Mouse (Mus musculus): ENCODE data around the gene Tbc1d30. TPM values are rescaled to one million over a fixed set of nuclear protein-coding genes. Genes with fewer than 3 reads are reported as not detected.

Gene Tbc1d30
- polyA plus RNA-seq, 1 experiment from 2014 or later: 0.11 TPM

DNA sequence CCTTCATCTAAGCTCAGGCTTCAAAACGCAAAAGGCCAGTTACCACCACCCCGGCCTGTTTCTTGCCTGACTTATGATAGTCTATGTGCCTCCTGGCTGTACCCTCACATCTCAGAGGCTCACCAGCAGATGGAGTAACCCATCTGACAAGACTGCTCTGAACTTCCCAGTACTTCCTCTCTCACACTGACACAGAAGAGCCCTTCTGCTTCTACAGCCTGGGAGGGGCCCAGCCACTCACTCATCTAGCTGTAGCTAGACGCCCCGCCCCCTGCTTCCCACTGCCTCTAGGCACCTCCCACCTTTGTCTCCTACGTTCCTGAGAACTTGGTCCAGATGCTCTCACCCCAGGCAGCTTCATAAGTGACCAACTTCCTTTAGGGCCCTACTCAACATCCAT, 45.6 kb downstream of the Tbc1d30 start:
- Histone ChIP-seq H3K36me3 (no peaks in the 10 kb centered on the region), H3K9me3 (replicated peaks) (no peaks in the 10 kb centered on the region), H3K4me1 (peaks cover 9% of the 10 kb centered on the region), H3K27ac (no peak overlapping the region), H3K9ac (no peak overlapping the region), H3K4me2 (no peak overlapping the region), H3K27me3 (replicated peaks) (peaks cover 28% of the 10 kb centered on the region), H3K4me3 (no peak overlapping the region)
- no peak for ATAC-seq
- 20% methylated on average over 5 of the region's 5 CpGs for WGBS (ENCODE audit: insufficient replicate concordance)

DNA sequence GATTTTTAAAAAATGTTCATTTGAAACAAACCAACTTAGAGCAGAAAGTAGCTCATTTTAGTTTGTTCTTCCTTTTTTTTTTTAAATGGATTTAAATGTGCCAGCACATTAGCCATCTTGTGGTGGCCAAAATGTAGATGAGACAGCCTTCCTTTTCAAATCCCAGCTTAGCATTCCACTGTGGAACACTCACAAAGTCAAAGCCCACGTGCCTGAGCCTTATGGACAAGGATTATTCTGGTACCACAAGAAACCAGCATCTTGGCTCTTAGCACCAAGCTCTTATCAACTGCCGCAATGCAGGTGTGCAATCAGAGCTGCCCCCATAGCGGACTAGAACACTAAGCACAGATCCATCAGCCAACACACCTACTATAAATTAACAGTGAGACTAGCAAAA, 47.5 kb downstream of the Tbc1d30 start:
- 66% methylated on average over 3 of the region's 3 CpGs for WGBS (ENCODE audit: insufficient replicate concordance)
- H3K27me3 ChIP-seq (replicated peaks): peaks cover 9% of the 10 kb centered on the region
- H3K4me2 ChIP-seq: no peak overlapping the region
- H3K9ac ChIP-seq: no peak overlapping the region
- no peak overlapping the region for H3K4me3 ChIP-seq
- no peaks in the 10 kb centered on the region for H3K36me3 ChIP-seq
- ATAC-seq: no peak
- no peaks in the 10 kb centered on the region for H3K4me1 ChIP-seq
- no peaks in the 10 kb centered on the region for H3K9me3 ChIP-seq (replicated peaks)
- H3K27ac ChIP-seq: no peak overlapping the region

DNA sequence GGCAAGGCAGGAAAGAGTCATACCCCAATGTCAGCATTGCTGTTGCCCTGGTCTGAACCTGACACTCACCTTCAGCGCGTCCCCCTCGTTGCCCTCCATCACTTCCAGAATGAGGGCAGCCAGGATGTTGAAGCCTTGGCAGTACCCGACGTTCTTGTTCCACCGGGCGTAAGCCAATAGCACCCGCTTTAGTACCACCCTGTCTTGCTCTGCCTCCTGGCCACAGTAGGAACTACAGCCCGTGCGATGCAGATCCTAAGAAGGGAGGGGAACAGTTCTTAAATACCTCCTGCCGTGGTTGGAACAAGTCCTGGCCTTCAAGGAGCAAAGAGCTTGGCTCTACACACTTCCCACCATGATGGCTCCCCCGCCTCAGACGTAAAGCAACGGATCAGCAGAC, 49.2 kb downstream of the Tbc1d30 start:
- no peak for ATAC-seq
- Histone ChIP-seq H3K4me2 (no peak overlapping the region), H3K27me3 (replicated peaks) (no peaks in the 10 kb centered on the region; the same call in 1 of the 2 replicates), H3K4me3 (no peak overlapping the region), H3K36me3 (no peaks in the 10 kb centered on the region), H3K9ac (no peak overlapping the region), H3K9me3 (replicated peaks) (no peaks in the 10 kb centered on the region), H3K4me1 (0 out of 2 replicates have a peak, but pooled peaks cover 3% of the 10 kb centered on the region), H3K27ac (no peak overlapping the region)
- 68% methylated on average over 14 of the region's 14 CpGs for WGBS (ENCODE audit: insufficient replicate concordance)

DNA sequence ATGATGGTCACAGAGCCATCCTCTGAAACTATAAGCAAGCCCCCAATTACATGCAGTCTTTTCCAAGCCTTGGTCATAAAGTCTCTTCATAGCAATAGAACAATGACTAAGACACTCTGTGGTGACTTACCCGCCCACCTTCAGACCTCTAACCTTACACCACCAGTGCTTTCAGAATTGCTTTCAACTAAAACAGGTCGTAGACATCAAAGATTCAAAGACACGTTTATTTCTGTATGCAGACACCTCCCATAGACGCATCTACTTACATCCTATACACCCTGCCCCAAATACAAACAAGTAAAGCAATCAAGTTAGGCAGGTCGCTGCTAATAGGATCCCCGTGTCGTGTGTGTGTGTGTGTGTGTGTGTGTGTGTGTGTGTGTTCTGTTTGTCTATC, 50.4 kb downstream of the Tbc1d30 start:
- WGBS (ENCODE audit: insufficient replicate concordance): 58% methylated on average over 7 of the region's 7 CpGs
- H3K27ac ChIP-seq: no peak overlapping the region
- no peak overlapping the region for H3K9ac ChIP-seq

DNA sequence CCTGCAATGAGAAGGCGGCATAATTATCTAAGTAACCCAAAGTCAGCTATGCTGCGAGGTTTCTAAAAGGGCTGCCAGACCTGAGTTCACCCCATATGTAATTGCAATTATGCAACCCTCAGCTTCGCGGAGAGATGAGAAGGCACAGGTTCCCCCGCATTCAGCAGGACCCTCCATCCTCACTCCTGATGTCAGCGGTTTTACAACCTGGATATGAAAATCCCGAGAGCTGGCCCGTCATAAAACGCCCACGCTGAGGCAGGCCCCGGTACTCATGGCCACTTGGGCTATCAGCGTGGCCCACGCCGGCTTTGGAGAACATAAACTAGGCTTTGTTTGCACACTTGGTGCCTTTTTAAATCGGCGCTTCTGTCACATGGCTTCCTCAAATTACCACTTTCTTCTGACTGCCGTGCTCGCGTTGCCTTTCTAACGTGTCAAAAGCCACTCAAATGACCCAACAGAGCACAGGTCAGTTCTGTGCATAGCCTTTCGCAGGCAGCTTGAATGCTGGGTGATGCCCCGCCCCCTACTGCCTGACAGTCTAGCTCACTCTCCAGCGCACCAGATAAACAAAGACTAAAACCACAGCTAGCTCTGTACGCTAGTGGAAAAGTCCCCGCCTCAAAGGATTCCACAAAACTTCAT, 53.9 kb downstream of the Tbc1d30 start:
- H3K27me3 ChIP-seq (replicated peaks): no peaks in the 10 kb centered on the region
- ATAC-seq: peak; percentile 64; the same call in 1 of the 2 replicates
- 0 out of 2 replicates have a peak overlapping the region, but pooled peaks have one; percentile 2 for H3K4me3 ChIP-seq
- 32% methylated on average over 25 of the region's 25 CpGs for WGBS (ENCODE audit: insufficient replicate concordance)
- H3K4me1 ChIP-seq: 0 out of 2 replicates have a peak, but pooled peaks cover 3% of the 10 kb centered on the region
- H3K27ac ChIP-seq: no peak overlapping the region
- H3K9ac ChIP-seq: no peak overlapping the region
- H3K9me3 ChIP-seq (replicated peaks): no peaks in the 10 kb centered on the region
- H3K36me3 ChIP-seq: no peaks in the 10 kb centered on the region
- peak overlapping the region; percentile 38 for H3K4me2 ChIP-seq

More for the DNA sequence above, 50.4 kb downstream of the Tbc1d30 start:
- Histone ChIP-seq H3K4me1 (0 out of 2 replicates have a peak, but pooled peaks cover 3% of the 10 kb centered on the region), H3K4me2 (no peak overlapping the region), H3K27me3 (replicated peaks) (no peaks in the 10 kb centered on the region), H3K36me3 (no peaks in the 10 kb centered on the region), H3K9me3 (replicated peaks) (no peaks in the 10 kb centered on the region), H3K4me3 (no peak overlapping the region)
- ATAC-seq: no peak

DNA sequence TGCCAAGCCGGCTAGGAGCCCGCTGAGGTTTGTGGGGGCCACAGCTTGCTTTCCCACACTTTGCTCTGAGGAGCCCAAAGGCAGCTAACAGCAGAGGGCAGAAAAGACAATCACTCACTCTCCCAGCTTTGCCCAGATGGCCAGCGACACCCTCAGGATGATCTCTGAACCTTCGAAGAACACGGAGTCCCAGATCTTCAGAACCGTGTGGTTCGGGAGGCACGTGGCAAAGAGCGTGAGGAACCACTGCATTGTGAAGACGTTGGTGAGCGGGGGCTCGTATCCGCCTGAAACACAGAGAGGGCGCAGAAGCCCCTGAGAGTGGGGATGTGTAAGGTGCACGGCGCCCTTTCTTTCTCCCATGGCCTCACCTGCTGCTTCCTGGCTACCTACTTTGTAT, 56.6 kb downstream of the Tbc1d30 start:
- H3K9ac ChIP-seq: no peak overlapping the region
- no peak overlapping the region for H3K27ac ChIP-seq
- no peaks in the 10 kb centered on the region for H3K9me3 ChIP-seq (replicated peaks)
- H3K4me2 ChIP-seq: no peak overlapping the region
- H3K27me3 ChIP-seq (replicated peaks): no peaks in the 10 kb centered on the region
- H3K36me3 ChIP-seq: no peaks in the 10 kb centered on the region
- 0 out of 2 replicates have a peak, but pooled peaks cover 3% of the 10 kb centered on the region for H3K4me1 ChIP-seq
- no peak for ATAC-seq
- WGBS (ENCODE audit: insufficient replicate concordance): 61% methylated on average over 16 of the region's 16 CpGs
- no peak overlapping the region for H3K4me3 ChIP-seq

DNA sequence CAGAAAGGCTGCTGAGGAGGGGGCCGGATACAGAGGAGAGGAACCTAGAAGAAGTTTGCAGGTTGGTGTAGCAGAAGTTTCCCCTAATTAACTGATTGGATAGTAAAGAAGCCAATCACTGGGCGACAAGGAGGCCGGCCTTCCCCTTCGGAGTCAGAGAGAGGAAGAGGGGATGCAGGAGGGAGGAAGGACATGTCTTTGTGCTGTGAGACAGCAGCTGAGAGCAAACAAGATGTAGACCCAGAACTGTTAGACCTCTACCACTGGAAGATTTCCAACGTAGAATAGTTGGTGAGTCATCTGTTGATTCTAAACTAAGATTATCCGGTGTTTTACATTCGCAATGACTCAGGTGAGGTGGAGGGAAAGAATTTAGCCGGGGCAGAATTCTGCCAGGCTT, 57.2 kb downstream of the Tbc1d30 start:
- Histone ChIP-seq H3K9me3 (replicated peaks) (no peaks in the 10 kb centered on the region), H3K9ac (no peak overlapping the region), H3K36me3 (no peaks in the 10 kb centered on the region), H3K4me1 (0 out of 2 replicates have a peak, but pooled peaks cover 3% of the 10 kb centered on the region), H3K4me2 (no peak overlapping the region), H3K27ac (no peak overlapping the region), H3K27me3 (replicated peaks) (no peaks in the 10 kb centered on the region), H3K4me3 (no peak overlapping the region)
- WGBS (ENCODE audit: insufficient replicate concordance): 39% methylated on average over 8 of the region's 8 CpGs
- no peak for ATAC-seq

DNA sequence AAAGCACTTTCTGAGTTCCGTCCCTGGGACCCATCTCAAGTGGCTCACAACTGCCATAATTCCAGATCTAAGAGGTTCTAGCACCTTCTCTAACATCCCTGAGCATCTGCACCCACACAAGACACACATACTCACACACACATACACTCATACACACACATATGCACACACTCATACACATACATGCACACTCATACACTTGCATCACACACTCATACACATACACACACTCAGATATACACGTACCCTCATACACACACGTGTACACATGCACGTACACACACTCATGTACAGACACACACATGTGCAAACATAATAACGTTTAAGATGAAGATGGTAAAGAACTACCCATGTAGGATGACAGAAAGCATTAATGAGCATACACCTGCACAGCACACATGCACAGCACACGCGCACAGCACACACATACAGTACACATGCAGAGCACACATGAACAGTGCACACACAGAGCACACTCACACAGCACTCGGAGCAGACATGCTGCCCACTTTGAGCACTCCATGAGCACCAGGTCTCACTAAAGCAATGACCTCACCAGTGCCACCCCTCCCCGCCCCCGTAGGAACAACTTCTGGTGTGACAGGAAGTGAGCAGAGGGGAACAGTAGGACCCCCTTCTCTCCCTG, 59.7 kb downstream of the Tbc1d30 start:
- Histone ChIP-seq H3K27ac (no peak overlapping the region), H3K9me3 (replicated peaks) (no peaks in the 10 kb centered on the region), H3K27me3 (replicated peaks) (no peaks in the 10 kb centered on the region), H3K4me2 (no peak overlapping the region), H3K36me3 (no peaks in the 10 kb centered on the region), H3K4me1 (no peaks in the 10 kb centered on the region), H3K9ac (no peak overlapping the region), H3K4me3 (no peak overlapping the region)
- no peak for ATAC-seq
- 70% methylated on average over 10 of the region's 10 CpGs for WGBS (ENCODE audit: insufficient replicate concordance)

DNA sequence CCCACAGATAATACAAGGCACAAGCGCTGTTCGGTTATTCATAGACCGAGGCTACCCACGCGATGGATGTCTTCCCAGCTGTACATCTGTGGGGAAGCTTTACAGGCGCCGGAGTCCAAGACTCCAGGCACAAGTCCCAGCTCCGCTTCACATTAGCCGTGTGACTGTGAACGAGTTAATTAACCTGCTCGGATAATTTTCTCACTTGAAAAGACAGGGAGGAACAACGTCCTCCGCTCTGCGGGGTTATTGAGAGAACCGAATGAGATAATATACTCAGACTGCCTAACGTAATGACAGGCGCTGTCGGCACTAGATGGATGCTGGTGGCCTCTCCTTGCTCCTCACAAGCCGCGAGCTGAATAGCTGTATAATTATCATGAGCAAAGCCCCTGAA, 60.4 kb downstream of the Tbc1d30 start:
- 71% methylated on average over 20 of the region's 20 CpGs for WGBS (ENCODE audit: insufficient replicate concordance)
- H3K9ac ChIP-seq: no peak overlapping the region
- no peak overlapping the region for H3K4me2 ChIP-seq
- no peak overlapping the region for H3K27ac ChIP-seq
- H3K36me3 ChIP-seq: no peaks in the 10 kb centered on the region
- no peak overlapping the region for H3K4me3 ChIP-seq
- H3K4me1 ChIP-seq: no peaks in the 10 kb centered on the region
- H3K27me3 ChIP-seq (replicated peaks): no peaks in the 10 kb centered on the region
- no peak for ATAC-seq
- H3K9me3 ChIP-seq (replicated peaks): no peaks in the 10 kb centered on the region

DNA sequence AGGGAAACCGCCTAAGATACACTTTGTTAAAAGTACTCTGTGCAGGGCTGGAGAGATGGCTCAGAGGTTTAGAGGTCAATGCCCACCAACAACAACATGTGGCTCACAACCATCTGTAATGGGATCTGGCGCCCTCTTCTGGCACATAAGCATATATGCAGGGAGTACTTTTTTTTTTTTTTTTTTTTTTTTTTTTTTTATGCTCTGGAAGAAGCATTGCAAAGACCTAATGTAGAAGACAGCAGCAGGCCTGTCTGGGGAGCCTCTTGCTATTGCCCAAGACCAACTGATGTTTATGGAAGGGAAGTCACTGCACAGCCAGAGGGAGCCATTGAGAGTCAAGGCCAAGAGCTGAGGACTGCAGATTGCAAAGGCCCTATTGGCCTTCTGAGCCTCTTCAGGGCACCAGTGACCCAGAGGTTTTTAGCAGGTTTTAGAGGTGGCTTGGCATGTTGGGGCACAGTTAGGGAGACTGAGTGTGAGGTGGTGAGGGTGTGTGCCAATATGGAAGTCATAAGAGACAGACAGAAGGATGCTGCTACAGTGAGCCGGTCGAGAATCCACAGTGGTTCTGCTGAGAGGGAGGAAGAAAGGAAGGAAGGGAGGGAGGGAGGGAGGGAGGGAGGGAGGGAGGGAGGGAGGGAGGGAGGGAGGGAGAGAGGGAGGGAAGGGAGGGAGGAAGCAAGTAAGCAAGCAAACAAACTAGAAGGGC, 61.0 kb downstream of the Tbc1d30 start:
- ATAC-seq: no peak
- Histone ChIP-seq H3K4me1 (no peaks in the 10 kb centered on the region), H3K4me3 (no peak overlapping the region), H3K4me2 (no peak overlapping the region), H3K9me3 (replicated peaks) (no peaks in the 10 kb centered on the region), H3K36me3 (no peaks in the 10 kb centered on the region), H3K27me3 (replicated peaks) (0 out of 2 replicates have a peak, but pooled peaks cover 3% of the 10 kb centered on the region), H3K27ac (no peak overlapping the region), H3K9ac (no peak overlapping the region)
- 37% methylated on average over 3 of the region's 4 CpGs for WGBS (ENCODE audit: insufficient replicate concordance)

DNA sequence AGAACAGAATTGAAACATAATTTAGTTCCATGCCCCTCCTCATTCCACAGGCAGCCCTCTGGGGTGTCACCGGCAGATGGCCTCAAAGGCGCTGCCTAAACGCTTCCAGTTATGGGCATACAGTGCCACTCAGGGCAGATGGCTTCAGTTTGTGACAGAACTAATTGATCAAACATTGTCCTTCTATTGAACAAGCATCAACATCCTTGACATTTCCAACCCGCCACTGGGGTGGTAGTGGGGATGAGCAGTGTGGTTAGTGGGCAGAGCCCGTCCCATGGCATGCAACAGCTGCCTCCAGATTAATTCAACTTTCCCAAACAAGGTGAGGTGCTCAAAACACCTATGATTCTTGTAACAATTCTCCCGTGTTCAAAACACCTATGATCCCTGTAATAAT, 68.2 kb downstream of the Tbc1d30 start:
- Histone ChIP-seq H3K4me3 (no peak overlapping the region), H3K4me1 (no peaks in the 10 kb centered on the region), H3K27ac (no peak overlapping the region), H3K27me3 (replicated peaks) (0 out of 2 replicates have a peak, but pooled peaks cover 8% of the 10 kb centered on the region), H3K4me2 (no peak overlapping the region), H3K9ac (no peak overlapping the region), H3K36me3 (no peaks in the 10 kb centered on the region), H3K9me3 (replicated peaks) (no peaks in the 10 kb centered on the region)
- 70% methylated on average over 6 of the region's 6 CpGs for WGBS (ENCODE audit: insufficient replicate concordance)
- no peak for ATAC-seq

DNA sequence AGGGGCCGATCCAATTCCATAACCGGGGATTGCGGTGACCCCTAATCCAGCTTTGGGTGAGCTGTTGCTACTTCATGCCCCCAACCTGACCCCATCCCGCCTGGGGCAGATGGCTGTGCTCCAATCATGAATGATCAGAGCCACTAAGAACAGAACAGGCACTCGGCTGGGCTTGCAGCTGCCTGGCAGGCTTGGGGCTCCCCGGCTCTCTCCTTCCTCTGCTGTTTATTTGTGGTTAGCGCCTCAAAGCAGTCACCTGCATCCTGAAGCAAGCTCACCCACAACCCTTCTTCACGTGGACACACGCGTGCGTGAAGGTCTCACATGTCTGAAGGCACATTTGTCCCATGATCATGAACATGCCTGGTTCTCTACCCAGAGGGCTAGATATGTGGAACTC, 68.6 kb downstream of the Tbc1d30 start:
- Histone ChIP-seq H3K4me1 (no peaks in the 10 kb centered on the region), H3K4me2 (no peak overlapping the region), H3K27me3 (replicated peaks) (0 out of 2 replicates have a peak, but pooled peaks cover 8% of the 10 kb centered on the region), H3K4me3 (no peak overlapping the region), H3K9me3 (replicated peaks) (no peaks in the 10 kb centered on the region), H3K36me3 (no peaks in the 10 kb centered on the region), H3K9ac (no peak overlapping the region), H3K27ac (no peak overlapping the region)
- no peak for ATAC-seq
- WGBS (ENCODE audit: insufficient replicate concordance): 72% methylated on average over 11 of the region's 11 CpGs

Data from liver, embryonic 12.5 days (tissue).